Mouse (Mus musculus) hindbrain, embryonic 15.5 days (tissue): ENCODE measurements around the gene Bcas3. TPM values are rescaled to one million over a fixed set of nuclear protein-coding genes. Genes with fewer than 3 reads are reported as not detected.

Experiments used
- ATAC-seq: fragments of 200-750 bp; cut with Nextera tagmentation; 2 replicates; pipeline ENCODE4 v1.8.0; 2017; ENCODE audit warnings: low read depth, moderate number of reproducible peaks, moderate TSS enrichment; ENCODE audit not compliant: low FRiP score
- H3K27ac ChIP-seq: fragments of 300-500 bp; sonication (generic); replicated peaks from 2 replicates; pipeline ENCODE4 v1.5.1; 2015; ENCODE audit warnings: mild to moderate bottlenecking, inconsistent platforms
- H3K27me3 ChIP-seq: fragments of 300-500 bp; sonication (generic); 2 replicates; pipeline ENCODE4 v1.6.1; 2015; ENCODE audit warnings: control low read depth, inconsistent platforms
- H3K36me3 ChIP-seq: fragments of 300-500 bp; sonication (generic); 2 replicates; pipeline ENCODE4 v1.6.1; 2015; ENCODE audit warnings: control low read depth, inconsistent platforms
- H3K4me1 ChIP-seq: fragments of 300-500 bp; sonication (generic); replicated peaks from 2 replicates; pipeline ENCODE4 v1.6.1; 2015; ENCODE audit warnings: control low read depth, inconsistent platforms
- H3K4me2 ChIP-seq: fragments of 300-500 bp; sonication (generic); 2 replicates; pipeline ENCODE4 v1.6.1; 2015; ENCODE audit warnings: moderate library complexity, mild to moderate bottlenecking, inconsistent platforms
- H3K4me3 ChIP-seq: fragments of 300-500 bp; sonication (generic); 2 replicates; pipeline ENCODE4 v1.5.1; 2015; ENCODE audit warnings: mild to moderate bottlenecking, inconsistent platforms
- H3K9ac ChIP-seq: fragments of 300-500 bp; sonication (generic); 2 replicates; pipeline ENCODE4 v1.6.1; 2015; ENCODE audit warnings: inconsistent platforms
- H3K9me3 ChIP-seq: fragments of 300-500 bp; sonication (generic); 2 replicates; pipeline ENCODE4 v1.6.1; 2016; ENCODE audit warnings: control low read depth, inconsistent platforms
- WGBS: fragments of 180-500 bp; shearing (Covaris S2); methylation state at CpG from one replicate; pipeline ENCODE4 v1.1.7; 2015; 5-methylcytosine and 5-hydroxymethylcytosine counted together
- polyA plus RNA-seq: library from polyadenylated mRNA; unstranded; fragments of >200 nt; fragmentation: Nextera tagmentation; extraction: Ambion mirVana; gene quantifications from 2 replicates; pipeline ENCODE4 v1.2.1, GENCODE M21; 2015

Bcas3 gene
- polyA plus RNA-seq, 1 experiment from 2014 or later: 31.9 TPM

GRCm38 (mm10) chr11:85641486-85641885, 288.5 kb downstream of the Bcas3 start:
- H3K4me1 ChIP-seq: peaks cover 36% of the 10 kb centered on the region
- no peaks in the 10 kb centered on the region for H3K9me3 ChIP-seq
- H3K4me2 ChIP-seq: no peak overlapping the region
- H3K4me3 ChIP-seq: no peak overlapping the region
- no peak overlapping the region for H3K27ac ChIP-seq
- ATAC-seq: no peak
- 48% methylated on average over 4 of the region's 4 CpGs for WGBS
- no peaks in the 10 kb centered on the region for H3K27me3 ChIP-seq
- H3K36me3 ChIP-seq: no peaks in the 10 kb centered on the region
- no peak overlapping the region for H3K9ac ChIP-seq

GRCm38 (mm10) chr11:85642591-85642990, 289.6 kb downstream of the Bcas3 start:
- no peak for ATAC-seq
- peaks cover 36% of the 10 kb centered on the region for H3K4me1 ChIP-seq
- 56% methylated on average over 6 of the region's 6 CpGs for WGBS
- H3K9me3 ChIP-seq: no peaks in the 10 kb centered on the region
- H3K4me2 ChIP-seq: no peak overlapping the region
- no peak overlapping the region for H3K9ac ChIP-seq
- H3K4me3 ChIP-seq: no peak overlapping the region
- H3K27me3 ChIP-seq: no peaks in the 10 kb centered on the region
- no peaks in the 10 kb centered on the region for H3K36me3 ChIP-seq
- no peak overlapping the region for H3K27ac ChIP-seq

GRCm38 (mm10) chr11:85643025-85643424, 290.1 kb downstream of the Bcas3 start:
- H3K4me1 ChIP-seq: peaks cover 36% of the 10 kb centered on the region
- WGBS: 86% methylated on average over 4 of the region's 4 CpGs

GRCm38 (mm10) chr11:85643479-85644000, 290.6 kb downstream of the Bcas3 start:
- H3K4me1 ChIP-seq: peaks cover 34% of the 10 kb centered on the region
- no peaks in the 10 kb centered on the region for H3K36me3 ChIP-seq
- H3K27me3 ChIP-seq: no peaks in the 10 kb centered on the region
- H3K4me2 ChIP-seq: no peak overlapping the region
- no peaks in the 10 kb centered on the region for H3K9me3 ChIP-seq
- 43% methylated on average over 10 of the region's 10 CpGs for WGBS
- no peak for ATAC-seq
- no peak overlapping the region for H3K9ac ChIP-seq
- H3K4me3 ChIP-seq: no peak overlapping the region
- no peak overlapping the region for H3K27ac ChIP-seq

More at GRCm38 (mm10) chr11:85643025-85643424, 290.1 kb downstream of the Bcas3 start:
- Histone ChIP-seq H3K4me3 (no peak overlapping the region), H3K27me3 (no peaks in the 10 kb centered on the region), H3K4me2 (no peak overlapping the region), H3K27ac (no peak overlapping the region), H3K9me3 (no peaks in the 10 kb centered on the region), H3K36me3 (no peaks in the 10 kb centered on the region), H3K9ac (no peak overlapping the region)
- no peak for ATAC-seq

GRCm38 (mm10) chr11:85644027-85644747, 291.2 kb downstream of the Bcas3 start:
- no peak for ATAC-seq
- Histone ChIP-seq H3K4me3 (no peak overlapping the region), H3K27ac (no peak overlapping the region), H3K36me3 (no peaks in the 10 kb centered on the region), H3K4me2 (no peak overlapping the region), H3K27me3 (no peaks in the 10 kb centered on the region), H3K4me1 (peaks cover 27% of the 10 kb centered on the region), H3K9me3 (no peaks in the 10 kb centered on the region), H3K9ac (no peak overlapping the region)
- WGBS: 67% methylated on average over 12 of the region's 12 CpGs

GRCm38 (mm10) chr11:85644748-85645060, 291.7 kb downstream of the Bcas3 start:
- H3K9me3 ChIP-seq: no peaks in the 10 kb centered on the region
- H3K4me2 ChIP-seq: no peak overlapping the region
- no peak overlapping the region for H3K4me3 ChIP-seq
- no peak overlapping the region for H3K9ac ChIP-seq
- H3K27me3 ChIP-seq: no peaks in the 10 kb centered on the region
- no peak overlapping the region for H3K27ac ChIP-seq
- ATAC-seq: no peak
- peaks cover 27% of the 10 kb centered on the region for H3K4me1 ChIP-seq
- WGBS: 85% methylated on average over 6 of the region's 6 CpGs
- H3K36me3 ChIP-seq: no peaks in the 10 kb centered on the region

GRCm38 (mm10) chr11:85645152-85645835, 292.3 kb downstream of the Bcas3 start:
- Histone ChIP-seq H3K36me3 (no peaks in the 10 kb centered on the region), H3K27me3 (no peaks in the 10 kb centered on the region), H3K4me1 (peaks cover 21% of the 10 kb centered on the region), H3K9me3 (no peaks in the 10 kb centered on the region), H3K4me3 (no peak overlapping the region), H3K27ac (no peak overlapping the region), H3K4me2 (no peak overlapping the region), H3K9ac (no peak overlapping the region)
- ATAC-seq: no peak
- WGBS: 61% methylated on average over 7 of the region's 7 CpGs

- no peak overlapping the region for H3K4me3 ChIP-seq
- WGBS: 81% methylated on average over 3 of the region's 3 CpGs
Measured at GRCm38 (mm10) chr11:85648893-85649292, 295.9 kb downstream of the Bcas3 start.

GRCm38 (mm10) chr11:85649373-85649772, 296.4 kb downstream of the Bcas3 start:
- H3K9me3 ChIP-seq: no peaks in the 10 kb centered on the region
- H3K4me2 ChIP-seq: no peak overlapping the region
- WGBS: 77% methylated on average over 9 of the region's 9 CpGs
- no peak overlapping the region for H3K9ac ChIP-seq
- no peaks in the 10 kb centered on the region for H3K4me1 ChIP-seq
- H3K27ac ChIP-seq: no peak overlapping the region
- no peak for ATAC-seq
- no peaks in the 10 kb centered on the region for H3K36me3 ChIP-seq
- no peaks in the 10 kb centered on the region for H3K27me3 ChIP-seq
- no peak overlapping the region for H3K4me3 ChIP-seq

More at GRCm38 (mm10) chr11:85648893-85649292, 295.9 kb downstream of the Bcas3 start:
- ATAC-seq: no peak
- no peak overlapping the region for H3K4me2 ChIP-seq
- peaks cover 4% of the 10 kb centered on the region for H3K4me1 ChIP-seq
- no peak overlapping the region for H3K9ac ChIP-seq
- no peak overlapping the region for H3K27ac ChIP-seq
- H3K9me3 ChIP-seq: no peaks in the 10 kb centered on the region
- H3K27me3 ChIP-seq: no peaks in the 10 kb centered on the region
- H3K36me3 ChIP-seq: no peaks in the 10 kb centered on the region

GRCm38 (mm10) chr11:85657471-85657870, 304.5 kb downstream of the Bcas3 start:
- Histone ChIP-seq H3K27ac (no peak overlapping the region), H3K9me3 (no peaks in the 10 kb centered on the region)
- 69% methylated on average over 4 of the region's 4 CpGs for WGBS

GRCm38 (mm10) chr11:85660304-85660703, 307.3 kb downstream of the Bcas3 start:
- Histone ChIP-seq H3K27me3 (no peaks in the 10 kb centered on the region), H3K4me2 (no peak overlapping the region), H3K4me1 (peaks cover 8% of the 10 kb centered on the region), H3K4me3 (no peak overlapping the region), H3K9me3 (no peaks in the 10 kb centered on the region), H3K27ac (no peak overlapping the region), H3K36me3 (no peaks in the 10 kb centered on the region), H3K9ac (no peak overlapping the region)
- ATAC-seq: no peak
- 93% methylated on average over 4 of the region's 4 CpGs for WGBS

More at GRCm38 (mm10) chr11:85657471-85657870, 304.5 kb downstream of the Bcas3 start:
- Histone ChIP-seq H3K4me2 (no peak overlapping the region), H3K9ac (no peak overlapping the region), H3K27me3 (no peaks in the 10 kb centered on the region), H3K4me1 (peaks cover 8% of the 10 kb centered on the region), H3K4me3 (no peak overlapping the region), H3K36me3 (no peaks in the 10 kb centered on the region)
- no peak for ATAC-seq

GRCm38 (mm10) chr11:85667176-85667575, 314.2 kb downstream of the Bcas3 start:
- Histone ChIP-seq H3K27ac (no peak overlapping the region), H3K27me3 (no peaks in the 10 kb centered on the region), H3K4me2 (no peak overlapping the region), H3K36me3 (no peaks in the 10 kb centered on the region), H3K4me1 (peaks cover 7% of the 10 kb centered on the region), H3K9me3 (no peaks in the 10 kb centered on the region), H3K9ac (no peak overlapping the region), H3K4me3 (no peak overlapping the region)
- no peak for ATAC-seq
- 65% methylated on average over 7 of the region's 7 CpGs for WGBS
